Mouse (Mus musculus) Muller cell, postnatal 12 days (primary cell): Measurements from ENCODE around the gene Cxcl10.
A peak's percentile ranks its signal among the peaks of the same experiment; 100 is the strongest.

ENCODE experiments used
- DNase-seq: peaks from one replicate; pipeline ENCODE4 v3.0.0-alpha.2; 2015; ENCODE audit errors: inconsistent ontology term

Gene Cxcl10

GRCm38 (mm10) chr5:92348794-92349413 lies at the start of gene Cxcl10:
Cxcl10 (minus strand) TSS chr5:92348889.
- peak; percentile 80 for DNase-seq

GRCm38 (mm10) chr5:92398153-92398552 lies 49.5 kb upstream of the Cxcl10 start:
- DNase-seq = peak; percentile 54

- no peak for DNase-seq
These were observed 47.8 kb upstream of the Cxcl10 start for GRCm38 (mm10) chr5:92396476-92396875.

GRCm38 (mm10) chr5:92395764-92396163 lies 47.1 kb upstream of the Cxcl10 start:
- no peak for DNase-seq

GRCm38 (mm10) chr5:92393863-92394262 lies 45.2 kb upstream of the Cxcl10 start:
- no peak for DNase-seq

- no peak for DNase-seq
These were observed 43.9 kb upstream of the Cxcl10 start for GRCm38 (mm10) chr5:92392542-92392941.

GRCm38 (mm10) chr5:92390615-92391014 lies 41.9 kb upstream of the Cxcl10 start:
- DNase-seq = no peak

- no peak for DNase-seq
These were observed 41.3 kb upstream of the Cxcl10 start for GRCm38 (mm10) chr5:92389977-92390376.

GRCm38 (mm10) chr5:92387433-92387832 lies 38.7 kb upstream of the Cxcl10 start:
- DNase-seq = no peak

- DNase-seq = no peak
These were observed 38.0 kb upstream of the Cxcl10 start for GRCm38 (mm10) chr5:92386643-92387042.

- DNase-seq = no peak
These were observed 37.4 kb upstream of the Cxcl10 start for GRCm38 (mm10) chr5:92386102-92386501.

- DNase-seq = peak; percentile 25
These were observed 36.2 kb upstream of the Cxcl10 start for GRCm38 (mm10) chr5:92384855-92385254.

- no peak for DNase-seq
These were observed 35.1 kb upstream of the Cxcl10 start for GRCm38 (mm10) chr5:92383747-92384146.

- DNase-seq = no peak
These were observed 33.6 kb upstream of the Cxcl10 start for GRCm38 (mm10) chr5:92382349-92382679.

GRCm38 (mm10) chr5:92381550-92382348 lies 33.1 kb upstream of the Cxcl10 start:
- peak; percentile 43 for DNase-seq

- peak; percentile 61 for DNase-seq
These were observed 28.2 kb upstream of the Cxcl10 start for GRCm38 (mm10) chr5:92376795-92377405.

GRCm38 (mm10) chr5:92375368-92375767 lies 26.7 kb upstream of the Cxcl10 start:
- DNase-seq = no peak

- DNase-seq = no peak
These were observed 26.0 kb upstream of the Cxcl10 start for GRCm38 (mm10) chr5:92374721-92375142.

GRCm38 (mm10) chr5:92372605-92373004 lies 23.9 kb upstream of the Cxcl10 start:
- peak; percentile 26 for DNase-seq

GRCm38 (mm10) chr5:92371361-92371976 lies 22.8 kb upstream of the Cxcl10 start:
- DNase-seq = peak; percentile 82

- no peak for DNase-seq
These were observed 22.2 kb upstream of the Cxcl10 start for GRCm38 (mm10) chr5:92370891-92371290.

GRCm38 (mm10) chr5:92370392-92370791 lies 21.7 kb upstream of the Cxcl10 start:
- no peak for DNase-seq
